Mouse (Mus musculus) stomach, postnatal 0 days (tissue): ENCODE results near the gene Gm8909.

Experiments
- CTCF ChIP-seq: IDR thresholded peaks from 2 replicates; pipeline ENCODE4 v1.5.1; 2016; ENCODE audit warnings: antibody characterized with exemption, low read depth, mild to moderate bottlenecking, moderate library complexity
- EP300 ChIP-seq: optimal IDR thresholded peaks from 2 replicates; pipeline ENCODE3; 2016; ENCODE audit warnings: antibody characterized with exemption

GRCm38 (mm10) chr17:36167306-36168038 lies 865 bp downstream of the Gm8909 start:
- TF ChIP-seq CTCF: no peak
- no peak for TF ChIP-seq EP300
